Mouse (Mus musculus) MEL (cell line): ENCODE data around the gene 6330409D20Rik. TPM values are rescaled to one million over a fixed set of nuclear protein-coding genes. Genes with fewer than 3 reads are reported as not detected.

Source experiments
- DNase-seq: peaks from one replicate; pipeline ENCODE4 v3.0.0; 2011; ENCODE audit warnings: low read depth, low spot score
- H3K27ac ChIP-seq: 2 replicates; pipeline ENCODE4 v1.5.1; 2012; ENCODE audit warnings: low read depth, mild to moderate bottlenecking, control low read depth, low read length, moderate library complexity; ENCODE audit not compliant: control insufficient read depth
- H3K27me3 ChIP-seq, 2 experiments: fragments of 150-350 bp in 1 of 2; sonication (generic) in 1 of 2; 2 replicates each; pipeline ENCODE4 v1.6.1; 2012; ENCODE audit warnings: low read length in 2 of 2, mild to moderate bottlenecking in 2 of 2, improper control_type of control experiment in 1 of 2, moderate library complexity in 1 of 2; ENCODE audit not compliant: insufficient read depth in 2 of 2, control insufficient read depth in 1 of 2
- H3K36me3 ChIP-seq, 2 experiments: 2 replicates each; pipeline ENCODE4 v1.6.1; 2012 to 2014; ENCODE audit warnings: low read length in 2 of 2, improper control_type of control experiment in 1 of 2, inconsistent platforms in 1 of 2, mild to moderate bottlenecking in 1 of 2; ENCODE audit not compliant: insufficient read depth in 2 of 2, control insufficient read depth in 1 of 2
- H3K4me1 ChIP-seq, 2 experiments: fragments of 150-350 bp in 1 of 2; sonication (generic) in 1 of 2; 2 replicates each; pipeline ENCODE4 v1.6.1; 2012; ENCODE audit warnings: low read length in 2 of 2, improper control_type of control experiment in 1 of 2, mild to moderate bottlenecking in 1 of 2; ENCODE audit not compliant: insufficient read depth in 2 of 2, control insufficient read depth in 1 of 2
- H3K4me3 ChIP-seq, 2 experiments: fragments of 150-350 bp in 1 of 2; sonication (generic) in 1 of 2; 2 replicates each; pipeline ENCODE4 v1.5.1; 2012; ENCODE audit warnings: low read depth in 2 of 2, low read length in 2 of 2, mild to moderate bottlenecking in 2 of 2, moderate library complexity in 2 of 2, control low read depth in 1 of 2, improper control_type of control experiment in 1 of 2; ENCODE audit not compliant: control insufficient read depth in 1 of 2, insufficient read depth in 1 of 2
- H3K79me2 ChIP-seq: 2 replicates; pipeline ENCODE4 v1.6.1; 2012; ENCODE audit warnings: mild to moderate bottlenecking, low read length, moderate library complexity; ENCODE audit not compliant: control insufficient read depth, poor library complexity, insufficient read depth
- H3K9ac ChIP-seq: 2 replicates; pipeline ENCODE4 v1.6.1; 2012; ENCODE audit warnings: low read depth, mild to moderate bottlenecking, control low read depth, low read length, moderate library complexity; ENCODE audit not compliant: control insufficient read depth, poor library complexity, severe bottlenecking
- H3K9me3 ChIP-seq: fragments of 150-350 bp; sonication (generic); replicated peaks from 2 replicates; pipeline ENCODE4 v1.6.1; 2012; ENCODE audit warnings: mild to moderate bottlenecking, low read length, improper control_type of control experiment, moderate library complexity; ENCODE audit not compliant: insufficient read depth
- CHD2 ChIP-seq: IDR thresholded peaks from 2 replicates; pipeline ENCODE4 v1.6.1; 2011; ENCODE audit warnings: low read length, improper control_type of control experiment
- CTCF ChIP-seq, 3 experiments: IDR thresholded peaks in 2 of 3; conservative IDR thresholded peaks in 1 of 3; 2 replicates each; pipeline ENCODE4 v1.5.1; 2011 to 2012; ENCODE audit warnings: low read length in 3 of 3, low read depth in 2 of 3, mild to moderate bottlenecking in 2 of 3, improper control_type of control experiment in 1 of 3, inconsistent platforms in 1 of 3, mixed read lengths in 1 of 3, moderate library complexity in 1 of 3; ENCODE audit not compliant: control insufficient read depth in 1 of 3, insufficient read depth in 1 of 3, poor library complexity in 1 of 3, severe bottlenecking in 1 of 3
- E2F4 ChIP-seq: IDR thresholded peaks from 2 replicates; pipeline ENCODE4 v1.6.1; 2011; ENCODE audit warnings: low read depth, low read length, improper control_type of control experiment, borderline replicate concordance
- ELF1 ChIP-seq: IDR thresholded peaks from 2 replicates; pipeline ENCODE4 v1.6.1; 2014; ENCODE audit warnings: low read depth, mild to moderate bottlenecking, inconsistent platforms, low read length, improper control_type of control experiment, moderate library complexity
- EP300 ChIP-seq, 2 experiments: IDR thresholded peaks; 2 replicates each; pipeline ENCODE4 v1.6.1; 2011; ENCODE audit warnings: improper control_type of control experiment in 2 of 2, low read length in 2 of 2, low read depth in 1 of 2, mild to moderate bottlenecking in 1 of 2
- GABPA ChIP-seq: IDR thresholded peaks from 2 replicates; pipeline ENCODE4 v1.6.1; 2012; ENCODE audit warnings: low read depth, mild to moderate bottlenecking, inconsistent platforms, low read length, improper control_type of control experiment, moderate library complexity
- GATA1 ChIP-seq: IDR thresholded peaks from 2 replicates; pipeline ENCODE4 v1.6.1; 2011; ENCODE audit warnings: low read depth, low read length, improper control_type of control experiment
- JUND ChIP-seq: IDR thresholded peaks from 2 replicates; pipeline ENCODE4 v1.6.1; 2011; ENCODE audit warnings: low read depth, mild to moderate bottlenecking, improper control_type of control experiment, low read length
- KAT2A ChIP-seq: conservative IDR thresholded peaks from 2 replicates; pipeline ENCODE4 v1.6.1; 2012; ENCODE audit warnings: low read depth, low read length, improper control_type of control experiment, inconsistent platforms
- MAX ChIP-seq: IDR thresholded peaks from 2 replicates; pipeline ENCODE4 v1.6.1; 2011; ENCODE audit warnings: low read length, improper control_type of control experiment
- MAZ ChIP-seq: IDR thresholded peaks from 2 replicates; pipeline ENCODE4 v1.6.1; 2012; ENCODE audit warnings: low read depth, mild to moderate bottlenecking, inconsistent platforms, low read length, improper control_type of control experiment
- MEF2A ChIP-seq: IDR thresholded peaks from 2 replicates; pipeline ENCODE4 v1.6.1; 2014; ENCODE audit warnings: low read depth, mild to moderate bottlenecking, inconsistent platforms, low read length, improper control_type of control experiment; ENCODE audit not compliant: poor library complexity, insufficient replicate concordance, severe bottlenecking; ENCODE audit errors: extremely low read depth
- MXI1 ChIP-seq: IDR thresholded peaks from 2 replicates; pipeline ENCODE4 v1.6.1; 2011; ENCODE audit warnings: mild to moderate bottlenecking, low read depth, low read length, improper control_type of control experiment
- MYB ChIP-seq: IDR thresholded peaks from 2 replicates; pipeline ENCODE4 v1.6.1; 2011; ENCODE audit warnings: mild to moderate bottlenecking, low read depth, low read length, improper control_type of control experiment
- MYC ChIP-seq: IDR thresholded peaks from 2 replicates; pipeline ENCODE4 v1.6.1; 2011; ENCODE audit warnings: low read depth, mild to moderate bottlenecking, low read length, improper control_type of control experiment, moderate library complexity
- NELFE ChIP-seq: IDR thresholded peaks from 2 replicates; pipeline ENCODE4 v1.6.1; 2011; ENCODE audit warnings: low read depth, low read length, improper control_type of control experiment
- NRF1 ChIP-seq: IDR thresholded peaks from 2 replicates; pipeline ENCODE4 v1.6.1; 2014; ENCODE audit warnings: low read depth, mild to moderate bottlenecking, inconsistent platforms, low read length, improper control_type of control experiment, moderate library complexity; ENCODE audit not compliant: poor library complexity, insufficient read depth, severe bottlenecking
- POLR2AphosphoS2 ChIP-seq: IDR thresholded peaks from 2 replicates; pipeline ENCODE4 v1.6.1; 2011; ENCODE audit warnings: low read length, improper control_type of control experiment
- UBTF ChIP-seq: IDR thresholded peaks from 2 replicates; pipeline ENCODE4 v1.6.1; 2012; ENCODE audit warnings: low read depth, mild to moderate bottlenecking, inconsistent platforms, low read length, improper control_type of control experiment, moderate library complexity, borderline replicate concordance; ENCODE audit not compliant: insufficient read depth
- USF1 ChIP-seq: IDR thresholded peaks from 2 replicates; pipeline ENCODE4 v1.6.1; 2014; ENCODE audit warnings: low read depth, mild to moderate bottlenecking, inconsistent platforms, low read length, improper control_type of control experiment, moderate library complexity
- USF2 ChIP-seq, 2 experiments: IDR thresholded peaks; 2 replicates each; pipeline ENCODE4 v1.6.1; 2011 to 2012; ENCODE audit warnings: improper control_type of control experiment in 2 of 2, low read length in 2 of 2, borderline replicate concordance in 1 of 2, inconsistent platforms in 1 of 2, low read depth in 1 of 2, mild to moderate bottlenecking in 1 of 2; ENCODE audit not compliant: insufficient read depth in 1 of 2
- ZMIZ1 ChIP-seq: IDR thresholded peaks from 2 replicates; pipeline ENCODE4 v1.6.1; 2012; ENCODE audit warnings: low read depth, mild to moderate bottlenecking, inconsistent platforms, low read length, improper control_type of control experiment, moderate library complexity
- ZNF384 ChIP-seq: IDR thresholded peaks from 2 replicates; pipeline ENCODE4 v1.6.1; 2012; ENCODE audit warnings: low read depth, mild to moderate bottlenecking, inconsistent platforms, low read length, improper control_type of control experiment
- polyA plus RNA-seq, 2 experiments: library from polyadenylated mRNA; stranded (reverse) in 1 of 2; unstranded in 1 of 2; fragments of >175 nt in 1 of 2; fragments of >200 nt in 1 of 2; gene quantifications; 2 replicates each; pipeline versions ENCODE4 v1.2.1 to v1.2.4; 2012; ENCODE audit warnings: low replicate concordance in 2 of 2, low read depth in 1 of 2; ENCODE audit not compliant: insufficient read length in 2 of 2, insufficient read depth in 1 of 2, missing spikeins in 1 of 2
- total RNA-seq: library from RNA; depleted of rRNA; stranded (reverse); fragments of 300-350 nt; gene quantifications from 2 replicates; pipeline ENCODE4 v1.2.3, GENCODE M21; 2012

Gene 6330409D20Rik
- total and polyA plus RNA-seq, 3 experiments, result not detected

GRCm38 (mm10) chr2:32778081-32778480, 37.3 kb upstream of the 6330409D20Rik start:
- H3K9me3 ChIP-seq, result no peaks in the 10 kb centered on the region
- no peaks in the 10 kb centered on the region; the same call in 1 of the 2 replicates for H3K79me2 ChIP-seq
- no peaks in the 10 kb centered on the region for H3K36me3 ChIP-seq
- H3K4me1 ChIP-seq, result peaks cover 0 to 5% of the 10 kb centered on the region in 2 experiments; a peak in 2 of 4 replicates
- H3K27ac ChIP-seq, result no peak overlapping the region
- no peak for DNase-seq
- no peak overlapping the region for H3K4me3 ChIP-seq
- H3K9ac ChIP-seq, result no peak overlapping the region
- no peaks in the 10 kb centered on the region for H3K27me3 ChIP-seq
- no peak for TF ChIP-seq GATA1
- TF ChIP-seq USF1, result no peak
- TF ChIP-seq, all 39 proteins: peak for 0

DNA sequence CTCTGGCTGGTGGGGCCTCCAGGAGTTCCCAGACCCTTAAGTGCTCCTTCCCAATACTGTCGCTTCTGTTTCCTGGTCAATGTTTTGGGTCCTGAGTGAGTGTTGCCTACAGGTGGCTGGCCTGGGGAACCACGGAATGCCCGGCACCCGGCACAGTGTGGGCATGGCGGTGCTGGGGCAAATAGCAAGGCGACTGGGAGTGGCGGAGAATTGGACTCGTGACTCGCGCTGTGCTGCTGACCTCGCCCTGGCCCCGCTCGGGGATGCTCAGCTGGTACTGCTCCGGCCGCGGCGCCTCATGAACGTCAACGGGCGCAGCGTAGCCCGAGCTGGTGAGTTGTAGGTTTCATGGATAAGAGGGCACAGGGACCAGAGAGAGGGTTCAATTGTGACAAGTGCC, 35.4 kb upstream of the 6330409D20Rik start:
- Histone ChIP-seq H3K9me3 (no peaks in the 10 kb centered on the region), H3K9ac (peak overlapping the region; percentile 61), H3K79me2 (no peaks in the 10 kb centered on the region; the same call in 1 of the 2 replicates), H3K36me3 (no peaks in the 10 kb centered on the region), H3K4me1 (peaks cover 2 to 9% of the 10 kb centered on the region in 2 experiments; a peak in 3 of 4 replicates), H3K27me3 (no peaks in the 10 kb centered on the region), H3K27ac (no peak overlapping the region), H3K4me3 (peak overlapping the region; percentile 82 to 99)
- no peak for DNase-seq
- TF ChIP-seq UBTF (no peak), E2F4 (no peak), USF1 (0 out of 2 replicates have a peak, but pooled peaks have one; percentile 27)

GRCm38 (mm10) chr2:32775359-32776074, 34.7 kb upstream of the 6330409D20Rik start, which contains the start of the genes Ttc16 and Ptrh1:
Gene Ttc16, minus strand, starts transcription at chr2:32775633.
Gene Ptrh1, plus strand, starts transcription at chr2:32775786.
- Histone ChIP-seq H3K27ac (peak within 1 kb of the TSS; percentile 51; the same call in 1 of the 2 replicates), H3K27me3 (no peaks in the 10 kb centered on the region), H3K79me2 (no peaks in the 10 kb centered on the region; the same call in 1 of the 2 replicates), H3K36me3 (no peaks in the 10 kb centered on the region), H3K9ac (peak within 1 kb of the TSS; percentile 61), H3K4me1 (peaks cover 2 to 9% of the 10 kb centered on the region in 2 experiments; a peak in 3 of 4 replicates), H3K9me3 (no peaks in the 10 kb centered on the region), H3K4me3 (peak within 1 kb of the TSS; percentile 82 to 99)
- DNase-seq, result peak; percentile 98
- TF ChIP-seq MYB (no peak), MXI1 (peak; percentile 98), CTCF (IDR thresholded peaks at IDR 0.05 in 2 of 3, conservative IDR thresholded peaks at IDR 0.05 in 1 of 3; ENCODE audit: control insufficient read depth in 1 of 3, insufficient read depth in 1 of 3, low read depth in 2 of 3, low read length in 3 of 3, poor library complexity in 1 of 3, severe bottlenecking in 1 of 3) (no peak), CHD2 (peak; percentile 61), MAX (peak; percentile 79), MAZ (peak; percentile 52; the same call in 1 of the 2 replicates), EP300 (IDR thresholded peaks at IDR 0.05; ENCODE audit: low read depth in 1 of 2, low read length in 2 of 2) (0 out of 4 replicates have a peak, but pooled peaks of 1 of the 2 experiments have one; percentile 10), E2F4 (no peak), MEF2A (no peak), KAT2A (peak; percentile 71), JUND (no peak), GABPA (0 out of 2 replicates have a peak, but pooled peaks have one; percentile 28), NRF1 (no peak), ELF1 (peak; percentile 99), ZMIZ1 (0 out of 2 replicates have a peak, but pooled peaks have one; percentile 50), MYC (peak; percentile 49; the same call in 1 of the 2 replicates), ZNF384 (no peak), NELFE (peak; percentile 72), POLR2AphosphoS2 (no peak), USF2 (IDR thresholded peaks at IDR 0.05; ENCODE audit: borderline replicate concordance in 1 of 2, insufficient read depth in 1 of 2, low read depth in 1 of 2, low read length in 2 of 2) (no peak)
